Mouse (Mus musculus) heart, embryonic 13.5 days (tissue): ENCODE data around the gene Gpat3. TPM values are rescaled to one million over a fixed set of nuclear protein-coding genes. Genes with fewer than 3 reads are reported as not detected.

Source experiments
- ATAC-seq: fragments of 200-750 bp; cut with Nextera tagmentation; 2 replicates; pipeline ENCODE4 v1.8.0; 2017; ENCODE audit warnings: moderate TSS enrichment; ENCODE audit not compliant: insufficient number of reproducible peaks, low FRiP score, low TSS enrichment; ENCODE audit errors: extremely low read depth
- H3K27ac ChIP-seq: fragments of 300-500 bp; sonication (generic); replicated peaks from 2 replicates; pipeline ENCODE4 v1.5.1; 2015; ENCODE audit warnings: moderate library complexity, mild to moderate bottlenecking, inconsistent platforms
- H3K27me3 ChIP-seq: fragments of 300-500 bp; sonication (generic); replicated peaks from 2 replicates; pipeline ENCODE4 v1.6.1; 2015; ENCODE audit warnings: mild to moderate bottlenecking, inconsistent platforms
- H3K36me3 ChIP-seq: fragments of 300-500 bp; sonication (generic); 2 replicates; pipeline ENCODE4 v1.6.1; 2015; ENCODE audit warnings: mild to moderate bottlenecking, inconsistent platforms
- H3K4me1 ChIP-seq: fragments of 300-500 bp; sonication (generic); 2 replicates; pipeline ENCODE4 v1.6.1; 2015; ENCODE audit warnings: inconsistent platforms
- H3K4me2 ChIP-seq: fragments of 300-500 bp; sonication (generic); 2 replicates; pipeline ENCODE4 v1.6.1; 2015; ENCODE audit warnings: inconsistent platforms, mild to moderate bottlenecking, moderate library complexity
- H3K4me3 ChIP-seq: fragments of 300-500 bp; sonication (generic); 2 replicates; pipeline ENCODE4 v1.5.1; 2015; ENCODE audit warnings: moderate library complexity, mild to moderate bottlenecking, inconsistent platforms
- H3K9ac ChIP-seq: fragments of 300-500 bp; sonication (generic); 2 replicates; pipeline ENCODE4 v1.6.1; 2015; ENCODE audit warnings: inconsistent platforms, mild to moderate bottlenecking, moderate library complexity
- H3K9me3 ChIP-seq: fragments of 300-500 bp; sonication (generic); 2 replicates; pipeline ENCODE4 v1.6.1; 2016; ENCODE audit warnings: inconsistent platforms
- WGBS: fragments of 180-500 bp; shearing (Covaris S2); methylation state at CpG from one replicate; pipeline ENCODE4 v1.1.7; 2015; ENCODE audit warnings: mixed read lengths; 5-methylcytosine and 5-hydroxymethylcytosine counted together
- polyA plus RNA-seq: library from polyadenylated mRNA; unstranded; fragments of >200 nt; fragmentation: Nextera tagmentation; extraction: Ambion mirVana; gene quantifications from 2 replicates; pipeline ENCODE4 v1.2.1, GENCODE M21; 2015

The Gpat3 gene
- polyA plus RNA-seq, 1 experiment from 2014 or later, result 9.0 TPM

DNA sequence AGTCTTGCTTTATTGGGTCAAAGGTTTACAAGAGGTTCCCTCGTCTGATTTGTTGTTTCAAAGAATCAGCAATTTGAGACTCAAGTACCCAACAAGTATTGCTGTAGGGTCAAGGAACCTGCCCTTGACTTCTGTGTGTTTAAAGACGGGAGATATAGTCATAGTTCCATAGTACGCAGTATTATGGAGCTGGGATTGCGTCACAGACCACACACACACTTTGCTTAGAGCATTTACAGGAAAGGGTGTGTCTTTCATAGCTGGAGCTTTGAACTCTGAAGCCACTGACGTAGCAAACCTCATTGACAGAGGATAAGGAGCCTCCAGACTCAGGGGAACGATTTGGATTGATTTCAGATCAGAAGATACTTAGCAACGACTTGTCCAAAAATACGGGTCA, 70.9 kb downstream of the Gpat3 start:
- Histone ChIP-seq H3K4me2 (no peak overlapping the region), H3K4me3 (no peak overlapping the region), H3K27me3 (peaks cover 31% of the 10 kb centered on the region), H3K9ac (no peak overlapping the region), H3K27ac (no peak overlapping the region), H3K9me3 (no peaks in the 10 kb centered on the region), H3K36me3 (no peaks in the 10 kb centered on the region), H3K4me1 (peaks cover 9% of the 10 kb centered on the region)
- no peak for ATAC-seq
- 61% methylated on average over 8 of the region's 8 CpGs for WGBS

DNA sequence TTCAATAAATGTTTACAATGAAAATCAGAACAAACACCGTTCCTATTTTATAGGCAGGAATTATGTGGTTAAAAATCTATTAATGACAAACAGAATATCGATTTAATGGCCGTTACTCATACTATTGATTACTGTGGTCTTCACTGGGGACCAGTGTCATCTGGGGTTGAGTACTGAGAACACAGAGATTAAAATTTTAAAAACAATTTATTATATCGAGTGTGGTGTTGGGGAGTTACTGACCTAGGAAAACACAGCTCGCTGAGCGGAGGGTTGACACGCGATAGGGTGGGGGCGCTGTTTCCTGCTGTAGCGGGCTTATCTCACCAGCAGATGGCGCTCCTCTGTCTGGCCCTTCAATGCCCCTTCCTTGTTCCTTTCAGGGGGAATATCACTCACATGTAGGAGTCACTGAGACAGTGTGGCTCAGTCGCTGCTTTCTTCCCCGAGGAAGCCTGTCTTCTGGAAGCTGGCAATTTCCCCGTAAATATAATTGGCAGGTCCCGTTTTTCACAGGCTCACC, 71.8 kb downstream of the Gpat3 start:
- ATAC-seq, result no peak
- no peak overlapping the region for H3K9ac ChIP-seq
- no peak overlapping the region for H3K27ac ChIP-seq
- no peak overlapping the region for H3K4me2 ChIP-seq
- H3K27me3 ChIP-seq, result peaks cover 34% of the 10 kb centered on the region
- H3K4me1 ChIP-seq, result peaks cover 9% of the 10 kb centered on the region
- H3K9me3 ChIP-seq, result no peaks in the 10 kb centered on the region
- 19% methylated on average over 15 of the region's 15 CpGs for WGBS
- H3K4me3 ChIP-seq, result no peak overlapping the region
- no peaks in the 10 kb centered on the region for H3K36me3 ChIP-seq

GRCm38 (mm10) chr5:100919069-100919468, 73.6 kb downstream of the Gpat3 start:
- ATAC-seq, result no peak
- Histone ChIP-seq H3K9me3 (no peaks in the 10 kb centered on the region), H3K4me1 (peaks cover 9% of the 10 kb centered on the region), H3K27me3 (peaks cover 30% of the 10 kb centered on the region), H3K27ac (no peak overlapping the region), H3K4me2 (peak overlapping the region; percentile 53), H3K36me3 (no peaks in the 10 kb centered on the region), H3K4me3 (no peak overlapping the region), H3K9ac (no peak overlapping the region)
- 15% methylated on average over 9 of the region's 9 CpGs for WGBS

DNA sequence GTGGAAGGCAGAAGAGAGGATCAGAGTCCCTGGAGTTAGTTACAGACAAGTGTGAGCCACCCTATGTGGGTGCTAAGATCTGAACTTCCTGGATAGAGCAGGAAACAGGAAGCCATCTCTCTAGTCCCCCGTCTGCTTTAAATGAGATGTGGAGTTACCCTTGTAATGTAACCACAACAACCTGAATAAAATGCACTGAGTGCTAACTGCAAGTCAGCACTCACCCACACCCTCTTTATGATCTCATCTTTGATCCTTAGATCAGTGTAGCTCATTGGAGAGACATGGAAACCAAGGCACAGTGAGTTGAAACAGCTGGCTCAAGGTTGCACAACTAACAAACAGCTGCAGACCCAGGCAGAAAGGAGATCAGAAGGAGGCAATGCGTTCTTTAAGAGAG, 84.2 kb downstream of the Gpat3 start:
- no peaks in the 10 kb centered on the region for H3K9me3 ChIP-seq
- no peak overlapping the region for H3K4me3 ChIP-seq
- no peak overlapping the region for H3K4me2 ChIP-seq
- no peaks in the 10 kb centered on the region for H3K4me1 ChIP-seq
- no peak overlapping the region for H3K9ac ChIP-seq
- H3K36me3 ChIP-seq, result no peaks in the 10 kb centered on the region
- ATAC-seq, result no peak
- 56% methylated on average over 2 of the region's 2 CpGs for WGBS
- no peak overlapping the region for H3K27ac ChIP-seq
- no peaks in the 10 kb centered on the region for H3K27me3 ChIP-seq

GRCm38 (mm10) chr5:100943716-100944115, 98.2 kb downstream of the Gpat3 start:
- no peaks in the 10 kb centered on the region for H3K36me3 ChIP-seq
- H3K9ac ChIP-seq, result no peak overlapping the region
- no peak overlapping the region for H3K4me2 ChIP-seq
- no peaks in the 10 kb centered on the region for H3K27me3 ChIP-seq
- no peak overlapping the region for H3K27ac ChIP-seq
- 71% methylated on average over 11 of the region's 11 CpGs for WGBS
- no peak overlapping the region for H3K4me3 ChIP-seq
- ATAC-seq, result no peak
- H3K4me1 ChIP-seq, result no peaks in the 10 kb centered on the region
- no peaks in the 10 kb centered on the region for H3K9me3 ChIP-seq

- WGBS, result 82% methylated on average over 10 of the region's 10 CpGs
- H3K4me2 ChIP-seq, result no peak overlapping the region
- no peaks in the 10 kb centered on the region for H3K36me3 ChIP-seq
- no peak overlapping the region for H3K27ac ChIP-seq
- H3K9me3 ChIP-seq, result no peaks in the 10 kb centered on the region
- H3K4me3 ChIP-seq, result no peak overlapping the region
- H3K4me1 ChIP-seq, result no peaks in the 10 kb centered on the region
- H3K27me3 ChIP-seq, result no peaks in the 10 kb centered on the region
- H3K9ac ChIP-seq, result no peak overlapping the region
- ATAC-seq, result no peak
Measured at GRCm38 (mm10) chr5:100945336-100945735, 99.8 kb downstream of the Gpat3 start.

Other genes with a start within 250 kb of the Gpat3 start
- 60.5 and 67.9 TPM in 2 replicates for gene Coq2, start 170.6 kb upstream of the Gpat3 start, polyA plus RNA-seq
- 1.2 and 1.4 TPM in 2 replicates for gene Hpse, start 126.0 kb upstream of the Gpat3 start, polyA plus RNA-seq
- 9.3 and 10.5 TPM in 2 replicates for gene Helq, start 47.1 kb upstream of the Gpat3 start, polyA plus RNA-seq
- 128 and 148 TPM in 2 replicates for gene Mrps18c, start 47.1 kb upstream of the Gpat3 start, polyA plus RNA-seq
- 26.0 and 31.8 TPM in 2 replicates for gene Abraxas1, start 24.7 kb upstream of the Gpat3 start, polyA plus RNA-seq